Mouse (Mus musculus) kidney, postnatal 36 days (tissue): ENCODE results near the gene Pfpl.

ENCODE experiments used
- DNase-seq, 2 experiments: peaks; one replicate each; pipeline ENCODE4 v3.0.0; 2021 to 2022; ENCODE audit warnings: mixed read lengths in 2 of 2

Gene Pfpl

DNA sequence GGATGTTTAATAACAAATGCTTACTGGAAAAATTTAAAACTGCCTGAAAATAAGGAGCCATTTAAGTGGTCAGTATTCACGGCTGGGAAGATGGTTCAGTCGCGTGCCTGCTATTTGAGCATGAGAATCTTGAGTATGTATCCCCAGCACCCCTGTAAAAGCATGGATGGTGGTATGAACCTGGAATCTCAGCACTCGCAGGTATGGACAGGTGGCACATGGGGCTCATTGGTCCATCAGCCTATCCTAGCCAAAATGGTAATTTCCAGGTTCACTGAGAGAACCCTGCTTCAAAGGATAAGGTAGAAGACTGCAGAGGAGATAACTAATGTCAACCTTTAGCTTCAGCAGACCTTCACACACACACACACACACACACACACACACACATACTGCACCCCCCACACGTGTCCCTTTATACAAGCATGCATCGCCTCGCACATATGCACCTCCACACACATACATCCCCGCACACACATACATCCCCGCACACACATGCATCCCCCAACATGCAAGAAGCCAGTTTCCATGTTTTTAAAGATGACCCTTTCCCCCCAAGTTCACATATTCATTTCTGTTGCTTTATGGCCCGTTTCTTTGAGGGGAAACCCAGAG, 37.9 kb downstream of the Pfpl start:
- no peak for DNase-seq

DNA sequence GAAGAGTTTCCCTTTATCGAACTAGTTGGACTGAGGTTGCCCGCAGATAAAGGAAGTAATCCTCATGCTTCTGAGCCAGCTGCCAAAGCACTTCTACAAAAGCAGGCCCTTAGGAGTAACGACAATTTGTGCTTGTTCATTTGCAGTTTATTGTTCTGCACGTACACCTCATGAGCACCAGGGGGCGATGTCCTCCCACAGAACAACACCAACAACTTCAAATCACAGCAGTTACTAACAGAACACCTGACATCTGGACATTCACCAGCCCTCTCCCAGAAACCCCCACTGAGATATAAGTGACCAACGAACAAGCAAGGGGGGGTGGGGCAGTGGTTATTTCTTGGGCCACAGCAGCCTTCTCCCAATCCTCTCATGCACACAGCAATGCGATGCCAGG, 38.5 kb downstream of the Pfpl start:
- DNase-seq: peak; percentile 67 to 77

DNA sequence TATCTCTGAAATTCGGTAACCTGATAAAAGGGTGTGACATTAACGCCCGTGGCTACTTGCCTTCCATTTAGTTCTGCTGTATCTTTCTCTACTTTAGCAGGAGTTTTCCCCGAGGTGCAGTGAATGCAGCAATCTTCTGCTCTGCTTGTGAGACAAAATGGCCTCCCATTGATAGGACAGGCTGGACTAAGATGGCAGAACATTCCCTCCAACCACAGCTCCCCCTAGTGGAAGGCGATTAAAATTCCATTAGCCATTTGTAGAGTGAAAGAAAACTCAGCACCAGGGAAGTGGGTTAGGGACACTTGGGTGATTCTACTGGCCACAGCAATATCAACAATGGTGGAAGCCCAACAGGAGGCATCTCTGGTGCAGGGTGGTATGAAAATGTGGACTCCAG, 39.7 kb downstream of the Pfpl start:
- peak in 1 of 2 experiments; percentile 50 for DNase-seq

DNA sequence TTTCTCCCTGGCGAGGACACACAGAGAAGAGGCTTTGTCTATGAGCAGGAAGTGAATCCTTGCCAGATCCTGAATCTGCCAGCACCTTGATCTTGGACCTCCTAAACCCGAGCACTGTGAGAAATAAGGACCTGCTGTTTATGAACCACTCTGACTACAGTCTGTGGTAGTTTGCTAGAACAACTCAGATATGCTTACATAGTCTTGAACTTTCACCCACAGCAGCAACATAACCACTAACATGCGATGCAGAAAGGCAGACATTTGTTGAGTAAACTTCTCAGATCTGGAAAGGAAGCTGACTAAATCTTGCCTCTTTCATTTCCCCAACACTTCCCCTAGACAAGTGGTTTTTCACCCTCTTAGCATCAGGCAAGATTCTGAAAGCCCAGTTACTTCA, 44.2 kb downstream of the Pfpl start:
- no peak for DNase-seq

DNA sequence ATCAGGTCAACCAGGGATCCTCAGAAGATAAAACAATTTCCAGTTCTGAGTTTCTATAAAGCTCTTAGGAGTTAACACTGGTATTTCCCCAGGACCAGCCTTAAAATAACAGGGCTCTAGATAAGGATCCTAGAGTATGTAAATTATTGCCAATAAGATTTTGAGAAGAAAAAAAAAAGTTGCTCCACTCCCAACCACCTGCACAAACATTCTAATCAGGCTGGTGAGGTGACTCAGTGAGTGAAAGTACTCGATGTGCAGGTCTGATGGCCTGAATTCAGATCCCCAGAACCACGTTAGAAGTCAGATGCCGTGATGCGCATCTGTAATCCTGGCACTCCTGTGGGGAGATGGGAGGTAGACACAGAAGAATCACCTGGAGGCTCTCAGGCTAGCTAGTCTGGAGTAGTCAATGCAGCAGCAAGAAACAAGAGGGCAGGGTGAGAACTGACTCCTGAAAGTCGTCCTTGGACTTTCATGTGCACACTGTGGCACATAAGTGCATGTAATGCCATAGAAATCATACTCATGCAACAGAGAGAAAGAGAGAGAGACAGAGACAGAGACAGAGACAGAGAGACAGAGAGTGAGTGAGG, 44.8 kb downstream of the Pfpl start:
- DNase-seq: no peak

DNA sequence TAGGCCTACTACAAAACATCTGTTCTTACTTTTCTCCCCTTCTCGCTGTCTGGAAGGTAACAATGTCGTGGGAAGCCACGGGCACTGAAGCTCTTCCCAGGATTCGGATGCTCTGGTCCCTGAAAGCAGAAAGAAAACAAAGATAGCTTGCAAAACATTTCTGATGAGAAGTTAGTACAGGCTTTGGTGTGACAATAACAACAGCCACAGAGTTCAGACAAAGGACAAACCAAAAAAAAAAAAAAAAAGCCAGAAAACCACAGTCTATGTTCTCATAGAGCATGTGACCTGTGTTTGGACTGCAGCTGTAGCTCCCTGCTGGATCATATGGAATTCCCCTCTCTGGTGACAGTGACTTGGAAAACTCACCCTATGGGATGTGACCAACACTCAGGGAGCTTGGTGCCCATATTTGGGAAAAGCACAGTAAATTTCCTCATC, 45.5 kb downstream of the Pfpl start:
- no peak for DNase-seq

DNA sequence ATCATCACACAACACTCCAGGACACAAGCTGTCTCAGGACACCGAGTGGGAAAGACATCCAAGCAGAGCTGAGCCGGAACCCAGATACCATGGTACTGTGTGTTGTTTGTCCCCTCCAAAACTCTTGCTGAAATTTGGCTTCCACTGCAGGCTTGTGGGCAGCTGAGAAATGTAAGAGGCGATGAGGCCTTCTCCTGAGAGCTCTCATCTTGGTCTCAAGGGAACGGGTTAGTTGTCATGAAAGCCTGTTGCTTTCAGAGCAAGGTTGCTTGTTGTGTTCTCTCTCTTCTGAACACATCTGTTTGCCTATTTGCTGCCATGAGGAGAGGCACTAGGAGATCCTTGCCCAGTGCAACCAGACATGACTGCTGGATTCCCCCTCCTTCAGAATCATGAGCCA, 46.2 kb downstream of the Pfpl start:
- no peak for DNase-seq

DNA sequence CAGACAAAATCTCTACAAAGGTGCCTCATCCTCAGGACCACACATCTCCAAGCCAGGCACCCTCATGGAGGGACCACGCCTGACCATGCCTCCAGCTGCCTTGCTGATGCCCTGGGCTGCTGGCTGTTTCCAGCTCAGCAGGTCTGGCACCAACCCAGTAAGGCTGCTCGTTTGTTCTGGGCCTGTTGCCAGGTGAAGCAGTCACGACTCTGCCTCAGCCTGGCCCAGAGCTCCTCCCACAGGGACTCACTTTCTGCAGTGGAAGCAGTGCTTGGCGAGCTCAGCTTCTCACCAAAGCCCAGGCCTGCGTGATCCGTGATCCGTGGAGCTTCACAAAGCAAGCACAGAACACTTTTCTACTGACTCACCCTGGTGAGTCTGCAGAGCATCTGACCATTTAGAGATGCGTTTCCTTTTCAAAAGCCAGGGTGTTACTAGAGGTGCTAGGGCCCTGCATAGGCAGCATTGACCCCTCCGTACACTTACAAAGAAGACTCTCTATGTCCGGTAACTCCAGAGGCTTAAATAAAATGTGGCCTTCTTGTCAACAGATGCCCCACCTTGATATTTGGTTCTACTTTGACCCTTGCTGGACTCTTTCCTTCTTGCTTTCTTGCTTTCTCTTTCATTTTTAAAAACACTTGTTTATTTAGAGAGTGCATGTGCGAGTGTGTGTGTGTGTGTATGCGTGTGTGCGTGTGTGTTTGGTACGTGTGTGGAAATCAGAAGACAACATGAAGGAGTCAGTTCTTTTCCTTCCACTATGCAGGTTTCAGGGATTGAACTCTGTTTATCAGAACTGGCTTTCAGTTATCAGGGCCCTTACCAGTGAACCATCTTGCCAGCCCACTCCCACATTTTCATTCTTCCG, 47.9 kb downstream of the Pfpl start:
- peak; percentile 97 to 98 for DNase-seq

DNA sequence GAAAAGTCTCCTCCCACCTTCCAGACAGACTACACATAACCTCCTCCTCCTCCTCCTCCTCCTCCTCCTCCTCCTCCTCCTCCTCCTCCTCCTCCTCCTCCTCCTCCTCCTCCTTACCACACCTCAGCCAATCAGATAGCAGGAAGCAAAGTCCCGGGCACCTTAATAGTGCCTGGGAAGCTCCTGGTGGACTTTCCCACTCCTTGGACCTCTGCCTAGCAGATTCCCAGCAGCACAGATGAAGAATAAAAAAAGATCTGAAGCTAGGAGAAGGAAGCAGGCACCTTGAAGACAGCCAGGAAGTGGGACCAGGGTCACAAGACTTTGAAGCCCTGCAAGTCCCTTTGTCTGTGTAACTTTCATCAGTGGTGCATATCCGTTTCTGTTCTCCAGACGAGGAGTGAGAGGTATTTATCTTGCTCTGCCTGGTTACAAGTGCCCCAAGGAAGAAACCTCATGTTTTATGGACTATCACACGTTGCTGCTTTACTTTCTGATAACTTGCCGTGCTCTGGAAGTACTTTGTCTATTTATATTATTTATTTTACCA, 49.1 kb downstream of the Pfpl start:
- DNase-seq: peak; percentile 68 to 78

DNA sequence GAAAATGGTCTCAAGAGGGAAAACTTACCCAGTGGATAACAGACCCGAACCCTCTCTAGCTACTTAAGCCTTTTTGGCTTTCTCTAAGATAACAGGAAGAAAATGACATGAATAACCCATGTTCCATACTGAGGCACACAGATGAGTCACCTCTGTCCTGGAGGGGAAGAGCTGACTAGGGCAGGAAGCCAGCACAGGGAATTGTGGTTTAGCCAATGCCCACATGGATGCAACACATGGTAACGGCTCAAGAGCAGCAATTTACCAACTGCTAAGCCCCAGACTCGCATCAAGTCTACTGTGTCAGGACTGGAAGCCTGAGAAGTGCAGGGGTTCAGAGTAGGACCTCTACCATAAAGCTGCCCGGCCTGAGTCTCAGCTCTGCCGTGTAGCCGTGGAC, 50.7 kb downstream of the Pfpl start:
- DNase-seq: no peak
